Mouse (Mus musculus) small intestine, adult 2 months (tissue): ENCODE data around the gene Nynrin. TPM values are rescaled to one million over a fixed set of nuclear protein-coding genes. Genes with fewer than 3 reads are reported as not detected.
A peak's percentile ranks its signal among the peaks of the same experiment; 100 is the strongest.

Experiments
- H3K27ac ChIP-seq: fragments of 200-500 bp; 2 replicates; pipeline ENCODE4 v1.5.1; 2012; ENCODE audit warnings: low read depth, low read length, control low read depth, inconsistent platforms; ENCODE audit not compliant: insufficient read depth
- H3K27me3 ChIP-seq: fragments of 200-500 bp; 2 replicates; pipeline ENCODE4 v1.6.1; 2012; ENCODE audit warnings: mild to moderate bottlenecking, moderate library complexity, low read length, inconsistent platforms; ENCODE audit not compliant: control insufficient read depth, insufficient read depth
- H3K36me3 ChIP-seq: fragments of 200-500 bp; 2 replicates; pipeline ENCODE4 v1.6.1; 2012; ENCODE audit warnings: mild to moderate bottlenecking, low read length, control low read depth, inconsistent platforms; ENCODE audit not compliant: control insufficient read depth, insufficient read depth
- H3K4me1 ChIP-seq: fragments of 200-500 bp; 2 replicates; pipeline ENCODE4 v1.6.1; 2012; ENCODE audit warnings: low read length, inconsistent platforms, mixed read lengths; ENCODE audit not compliant: control insufficient read depth, insufficient read depth, insufficient read length
- H3K4me3 ChIP-seq: fragments of 200-500 bp; 2 replicates; pipeline ENCODE4 v1.5.1; 2012; ENCODE audit warnings: low read depth, mild to moderate bottlenecking, control low read depth, inconsistent platforms, low read length, moderate library complexity
- CTCF ChIP-seq: fragments of 200-500 bp; IDR thresholded peaks from 2 replicates; pipeline ENCODE4 v1.5.1; 2012; ENCODE audit warnings: low read depth, mild to moderate bottlenecking, control low read depth, inconsistent platforms, low read length, moderate library complexity, mixed read lengths; ENCODE audit not compliant: insufficient replicate concordance, insufficient read length; ENCODE audit errors: extremely low read depth
- POLR2A ChIP-seq: fragments of 200-500 bp; IDR thresholded peaks from 2 replicates; pipeline ENCODE4 v1.6.1; 2012; ENCODE audit warnings: low read depth, mild to moderate bottlenecking, control low read depth, inconsistent platforms, low read length, moderate library complexity
- WGBS: fragments of 180-500 bp; shearing (Covaris S2); methylation state at CpG from one replicate; pipeline ENCODE4 v1.1.7; 2018; 5-methylcytosine and 5-hydroxymethylcytosine counted together
- polyA plus RNA-seq: library from polyadenylated mRNA; depleted of rRNA; stranded (reverse); fragments of >200 nt; gene quantifications from 2 replicates; pipeline ENCODE4 v1.2.3, GENCODE M21; 2012

Gene Nynrin
- polyA plus RNA-seq, 1 experiment = 1.8 TPM

- H3K4me1 ChIP-seq = peaks cover 5% of the 10 kb centered on the region
- under 1% methylated on average over 44 of the region's 46 CpGs for WGBS
- peak within 1 kb of the TSS; percentile 63 for H3K4me3 ChIP-seq
- TF ChIP-seq POLR2A = no peak
- TF ChIP-seq CTCF = no peak
- H3K27ac ChIP-seq = peak within 1 kb of the TSS; percentile 68
- H3K36me3 ChIP-seq = no peaks in the 10 kb centered on the region
- peaks cover 28% of the 10 kb centered on the region for H3K27me3 ChIP-seq
Observed at GRCm38 (mm10) chr14:55822991-55823762, 30.6 kb upstream of the Nynrin start, which contains the start of gene Nfatc4. Gene Nfatc4, plus strand, starts transcription at chr14:55823144.

GRCm38 (mm10) chr14:55824001-55824480, 29.8 kb upstream of the Nynrin start:
- H3K4me1 ChIP-seq = peaks cover 5% of the 10 kb centered on the region
- H3K36me3 ChIP-seq = no peaks in the 10 kb centered on the region
- peak overlapping the region; percentile 68 for H3K27ac ChIP-seq
- H3K27me3 ChIP-seq = peaks cover 28% of the 10 kb centered on the region
- WGBS = 15% methylated on average over 10 of the region's 10 CpGs
- TF ChIP-seq POLR2A (0 out of 2 replicates have a peak, but pooled peaks have one; percentile 10), CTCF (no peak)
- peak overlapping the region; percentile 63 for H3K4me3 ChIP-seq

- 10% methylated on average over 32 of the region's 32 CpGs for WGBS
Observed at GRCm38 (mm10) chr14:55824481-55825215, 29.2 kb upstream of the Nynrin start.

GRCm38 (mm10) chr14:55825216-55826051, 28.4 kb upstream of the Nynrin start:
- Histone ChIP-seq H3K27ac (peak overlapping the region; percentile 14; the same call in 1 of the 2 replicates), H3K27me3 (peaks cover 28% of the 10 kb centered on the region), H3K4me1 (peaks cover 5% of the 10 kb centered on the region), H3K4me3 (peak overlapping the region; percentile 59), H3K36me3 (no peaks in the 10 kb centered on the region)
- no peak for TF ChIP-seq POLR2A
- TF ChIP-seq CTCF = no peak
- WGBS = 8% methylated on average over 33 of the region's 37 CpGs

More at GRCm38 (mm10) chr14:55824481-55825215, 29.2 kb upstream of the Nynrin start:
- no peaks in the 10 kb centered on the region for H3K36me3 ChIP-seq
- peak overlapping the region; percentile 68 for H3K27ac ChIP-seq
- H3K4me1 ChIP-seq = peaks cover 5% of the 10 kb centered on the region
- TF ChIP-seq POLR2A (no peak), CTCF (no peak)
- H3K27me3 ChIP-seq = peaks cover 28% of the 10 kb centered on the region
- peak overlapping the region; percentile 63 for H3K4me3 ChIP-seq

GRCm38 (mm10) chr14:55826142-55826541, 27.7 kb upstream of the Nynrin start:
- peaks cover 5% of the 10 kb centered on the region for H3K4me1 ChIP-seq
- no peak overlapping the region for H3K27ac ChIP-seq
- WGBS = 39% methylated on average over 15 of the region's 15 CpGs
- TF ChIP-seq CTCF = no peak
- no peak for TF ChIP-seq POLR2A
- H3K27me3 ChIP-seq = peaks cover 28% of the 10 kb centered on the region
- H3K36me3 ChIP-seq = no peaks in the 10 kb centered on the region
- peak overlapping the region; percentile 19 for H3K4me3 ChIP-seq

GRCm38 (mm10) chr14:55826551-55827340, 27.1 kb upstream of the Nynrin start:
- Histone ChIP-seq H3K4me1 (peaks cover 5% of the 10 kb centered on the region), H3K36me3 (no peaks in the 10 kb centered on the region), H3K27ac (no peak overlapping the region), H3K4me3 (peak overlapping the region; percentile 19), H3K27me3 (peaks cover 28% of the 10 kb centered on the region)
- 62% methylated on average over 41 of the region's 41 CpGs for WGBS
- TF ChIP-seq CTCF (no peak), POLR2A (no peak)
